Mouse (Mus musculus): ENCODE data around the gene Ret. TPM values are rescaled to one million over a fixed set of nuclear protein-coding genes. Genes with fewer than 3 reads are reported as not detected.

Ret gene
- under 1 TPM; 0.11 to 0.18 TPM for total RNA-seq (2023)

GRCm38 (mm10) chr6:118197440-118197975 lies at the start of gene Ret:
Gene Ret (minus strand): TSS chr6:118197718.

GRCm38 (mm10) chr6:118138731-118139709 lies 58.5 kb downstream of the Ret start, which contains the start of gene Csgalnact2:
Gene Csgalnact2 (minus strand): TSS chr6:118139140.

Other genes with a start within 250 kb of the Ret start
- gene Rasgef1a, start 186.3 kb downstream of the Ret start, total RNA-seq (2023): 1 to 10 TPM in 1 of 2 experiments, under 1 TPM in 1; 0.92 to 1.1 TPM
- gene Csgalnact2, start 58.6 kb downstream of the Ret start, total RNA-seq (2023): 10 to 100 TPM; 87.8 to 89.3 TPM
- gene Bms1, start 221.8 kb upstream of the Ret start, total RNA-seq (2023): 10 to 100 TPM; 20.9 to 21.1 TPM

Data from neutrophil, adult 83 days (primary cell).